Mouse (Mus musculus): ENCODE measurements at regions not wholly inside any gene's neighbourhood (a gene's known extent, or its start where the extent isn't known, plus 50 kb on each side); places are given as distances from the start of the nearest gene placed in this dataset.
"Not testable (repeated sequence)": the region's sequence is repeated elsewhere in the genome, so short reads cannot be mapped to it uniquely, and the experiment has no call there.

DNA sequence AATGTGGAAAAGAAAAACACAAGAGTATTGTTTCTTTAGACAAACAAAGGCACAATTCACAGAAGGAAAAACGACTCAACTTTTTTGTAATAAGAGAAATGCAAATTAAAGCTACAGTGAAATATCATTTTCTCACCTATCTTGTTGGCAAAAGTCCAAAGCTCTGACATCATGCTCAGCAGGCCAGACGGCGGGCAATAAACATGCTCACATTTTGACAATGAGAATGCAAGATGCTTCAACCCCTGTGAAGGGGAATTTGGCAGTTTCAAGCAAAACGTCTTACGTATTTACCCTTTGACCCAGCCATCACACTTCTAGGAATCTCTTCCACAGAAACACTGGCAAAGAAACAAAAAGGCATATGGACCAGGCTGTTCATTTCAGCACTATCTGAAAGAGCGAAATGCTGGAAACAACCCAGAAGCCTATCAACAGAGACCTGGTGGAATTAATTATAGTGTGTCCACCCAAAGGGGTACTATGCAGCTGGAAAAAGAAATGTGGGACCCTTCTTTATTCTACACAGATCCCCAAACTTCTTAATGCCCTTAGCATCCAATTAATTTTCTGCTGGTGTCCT lies 203.4 kb upstream of the 2610301B20Rik start:
- DNase-seq (ENCODE audit: low read depth in 3 of 3, low spot score in 3 of 3) = no peak
- no peak for ATAC-seq (ENCODE audit: insufficient read depth)
- WGBS (ENCODE audit: insufficient replicate concordance) = 60% methylated on average over 6 of the region's 6 CpGs

DNA sequence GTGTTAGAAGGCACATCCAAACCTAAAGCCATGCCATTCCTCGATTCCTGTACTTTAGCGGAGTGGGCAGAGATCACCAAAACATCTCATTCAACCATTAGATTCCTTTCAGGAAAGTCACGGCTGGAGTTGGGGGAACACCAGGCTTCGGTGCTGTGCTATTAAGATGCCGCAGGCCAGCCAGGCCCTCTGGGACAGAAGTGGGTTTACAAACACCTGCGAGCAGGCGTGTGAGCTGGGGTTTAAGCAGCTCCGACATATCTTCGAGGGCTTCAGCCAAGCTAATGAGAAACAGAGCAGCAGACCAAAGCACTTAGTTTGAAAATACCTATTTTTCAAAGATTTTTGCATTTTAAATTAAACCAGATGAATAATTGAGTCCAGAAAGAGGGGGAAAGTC lies 183.2 kb upstream of the 2610301B20Rik start:
- TF ChIP-seq CTCF (IDR thresholded peaks at IDR 0.05; ENCODE audit: low read depth) (no peak), EP300 (IDR thresholded peaks at IDR 0.05; ENCODE audit: low read depth) (no peak)
- Histone ChIP-seq H3K9me3 (ENCODE audit: control insufficient read depth, low read length) (no peaks in the 10 kb centered on the region), H3K36me3 (replicated peaks; ENCODE audit: control insufficient read depth, insufficient read depth, low read depth) (no peaks in the 10 kb centered on the region), H3K9ac (replicated peaks) (no peak overlapping the region), H3K4me2 (ENCODE audit: low read depth) (no peak overlapping the region), H3K27me3 (ENCODE audit: control insufficient read depth, insufficient read depth, low read length) (peaks cover 4% of the 10 kb centered on the region; the same call in 1 of the 2 replicates), H3K4me1 (replicated peaks; ENCODE audit: control insufficient read depth in 2 of 2, insufficient read depth in 2 of 2, low read length in 1 of 2) (no peaks in the 10 kb centered on the region), H3K4me3 (ENCODE audit: insufficient read depth in 1 of 2, low read depth in 2 of 2, low read length in 2 of 2) (no peak overlapping the region), H3K27ac (no peak overlapping the region)
- DNase-seq (ENCODE audit: low read depth in 3 of 3, low spot score in 3 of 3) (no peak), ATAC-seq (ENCODE audit: insufficient read depth) (no peak)
- WGBS (ENCODE audit: insufficient replicate concordance) = 74% methylated on average over 9 of the region's 9 CpGs

More for the DNA sequence above, 203.4 kb upstream of the 2610301B20Rik start:
- TF ChIP-seq CTCF (IDR thresholded peaks at IDR 0.05; ENCODE audit: low read depth) = no peak
- no peak for TF ChIP-seq EP300 (IDR thresholded peaks at IDR 0.05; ENCODE audit: low read depth)
- H3K9me3 ChIP-seq (ENCODE audit: control insufficient read depth, low read length) = no peaks in the 10 kb centered on the region
- no peak overlapping the region for H3K27ac ChIP-seq
- H3K36me3 ChIP-seq (replicated peaks; ENCODE audit: control insufficient read depth, insufficient read depth, low read depth) = no peaks in the 10 kb centered on the region
- no peak overlapping the region for H3K4me2 ChIP-seq (ENCODE audit: low read depth)
- no peaks in the 10 kb centered on the region for H3K4me1 ChIP-seq (replicated peaks; ENCODE audit: control insufficient read depth in 2 of 2, insufficient read depth in 2 of 2, low read length in 1 of 2)
- no peak overlapping the region for H3K4me3 ChIP-seq (ENCODE audit: insufficient read depth in 1 of 2, low read depth in 2 of 2, low read length in 2 of 2)
- no peak overlapping the region for H3K9ac ChIP-seq (replicated peaks)
- no peaks in the 10 kb centered on the region for H3K27me3 ChIP-seq (ENCODE audit: control insufficient read depth, insufficient read depth, low read length)

DNA sequence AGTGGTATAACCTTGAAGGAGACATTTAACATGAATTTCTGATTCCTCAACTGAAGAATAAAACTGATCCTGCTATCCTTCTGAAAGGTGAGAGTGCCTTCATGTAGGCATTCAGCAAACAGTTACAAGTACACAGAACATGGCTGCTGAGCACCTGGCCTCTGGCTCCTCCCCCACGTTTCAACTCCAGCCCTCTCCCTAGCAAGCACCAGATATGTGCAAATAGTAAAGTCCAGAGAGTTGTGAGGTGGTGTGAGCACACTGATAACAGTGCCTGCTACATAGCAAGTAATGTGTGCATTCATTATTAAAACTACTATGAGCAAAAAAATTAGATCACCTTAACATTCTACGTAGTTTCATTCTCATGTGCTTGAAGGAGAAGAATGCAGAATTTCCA lies 181.4 kb upstream of the 2610301B20Rik start:
- 0 out of 2 replicates have a peak, but pooled peaks have one; percentile 41 for ATAC-seq (ENCODE audit: insufficient read depth)
- Histone ChIP-seq H3K4me3 (ENCODE audit: insufficient read depth in 1 of 2, low read depth in 2 of 2, low read length in 2 of 2) (no peak overlapping the region), H3K9ac (replicated peaks) (no peak overlapping the region), H3K27ac (no peak overlapping the region), H3K4me1 (replicated peaks; ENCODE audit: control insufficient read depth in 2 of 2, insufficient read depth in 2 of 2, low read length in 1 of 2) (no peaks in the 10 kb centered on the region), H3K9me3 (ENCODE audit: control insufficient read depth, low read length) (no peaks in the 10 kb centered on the region), H3K27me3 (ENCODE audit: control insufficient read depth, insufficient read depth, low read length) (peaks cover 4% of the 10 kb centered on the region; the same call in 1 of the 2 replicates), H3K36me3 (replicated peaks; ENCODE audit: control insufficient read depth, insufficient read depth, low read depth) (no peaks in the 10 kb centered on the region), H3K4me2 (ENCODE audit: low read depth) (no peak overlapping the region)
- TF ChIP-seq CTCF (IDR thresholded peaks at IDR 0.05; ENCODE audit: low read depth) (no peak), EP300 (IDR thresholded peaks at IDR 0.05; ENCODE audit: low read depth) (no peak)
- no peak for DNase-seq (ENCODE audit: low read depth in 3 of 3, low spot score in 3 of 3)
- 48% methylated on average over 2 of the region's 2 CpGs for WGBS (ENCODE audit: insufficient replicate concordance)

DNA sequence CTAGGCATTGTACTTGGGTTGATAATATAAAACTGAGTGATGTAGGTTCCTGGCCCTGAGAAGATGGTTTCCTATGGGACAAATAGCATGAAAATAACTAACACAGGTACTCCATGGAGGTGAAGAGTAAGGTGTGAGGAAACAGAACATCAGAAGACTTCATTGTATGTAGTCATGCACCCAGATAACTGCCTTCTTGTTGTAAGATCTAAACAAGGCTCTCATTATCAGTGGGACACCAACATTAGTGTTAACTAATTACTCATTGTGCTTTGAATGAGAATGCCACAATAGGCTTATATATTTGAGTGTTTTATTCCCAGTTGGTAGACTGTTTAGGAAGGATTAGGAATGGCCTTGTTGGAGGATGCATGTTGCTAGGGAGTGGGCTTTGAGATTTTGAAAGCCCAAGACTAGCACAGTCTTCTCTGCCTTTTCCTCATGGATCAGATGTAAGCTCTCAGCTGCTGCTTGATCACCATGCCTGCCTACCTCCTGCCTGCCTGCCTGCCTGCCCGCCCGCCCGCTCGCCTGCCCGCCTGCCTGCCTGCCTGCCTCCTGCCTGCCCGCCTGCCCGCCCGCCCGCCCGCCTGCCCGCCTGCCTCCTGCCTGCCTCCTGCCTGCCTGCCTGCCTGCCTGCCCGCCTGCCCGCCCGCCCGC lies 180.7 kb upstream of the 2610301B20Rik start:
- DNase-seq (ENCODE audit: low read depth in 3 of 3, low spot score in 3 of 3) = no peak
- H3K4me3 ChIP-seq (ENCODE audit: insufficient read depth in 1 of 2, low read depth in 2 of 2, low read length in 2 of 2) = no peak overlapping the region
- no peak overlapping the region for H3K9ac ChIP-seq (replicated peaks)
- WGBS (ENCODE audit: insufficient replicate concordance) = 32% methylated on average over 8 of the region's 15 CpGs
- no peaks in the 10 kb centered on the region for H3K9me3 ChIP-seq (ENCODE audit: control insufficient read depth, low read length)
- no peaks in the 10 kb centered on the region for H3K4me1 ChIP-seq (replicated peaks; ENCODE audit: control insufficient read depth in 2 of 2, insufficient read depth in 2 of 2, low read length in 1 of 2)
- H3K27me3 ChIP-seq (ENCODE audit: control insufficient read depth, insufficient read depth, low read length) = peaks cover 4% of the 10 kb centered on the region; the same call in 1 of the 2 replicates
- no peak for TF ChIP-seq EP300 (IDR thresholded peaks at IDR 0.05; ENCODE audit: low read depth)
- no peak for TF ChIP-seq CTCF (IDR thresholded peaks at IDR 0.05; ENCODE audit: low read depth)
- no peak overlapping the region for H3K4me2 ChIP-seq (ENCODE audit: low read depth)
- no peak for ATAC-seq (ENCODE audit: insufficient read depth)
- H3K36me3 ChIP-seq (replicated peaks; ENCODE audit: control insufficient read depth, insufficient read depth, low read depth) = no peaks in the 10 kb centered on the region
- no peak overlapping the region for H3K27ac ChIP-seq

DNA sequence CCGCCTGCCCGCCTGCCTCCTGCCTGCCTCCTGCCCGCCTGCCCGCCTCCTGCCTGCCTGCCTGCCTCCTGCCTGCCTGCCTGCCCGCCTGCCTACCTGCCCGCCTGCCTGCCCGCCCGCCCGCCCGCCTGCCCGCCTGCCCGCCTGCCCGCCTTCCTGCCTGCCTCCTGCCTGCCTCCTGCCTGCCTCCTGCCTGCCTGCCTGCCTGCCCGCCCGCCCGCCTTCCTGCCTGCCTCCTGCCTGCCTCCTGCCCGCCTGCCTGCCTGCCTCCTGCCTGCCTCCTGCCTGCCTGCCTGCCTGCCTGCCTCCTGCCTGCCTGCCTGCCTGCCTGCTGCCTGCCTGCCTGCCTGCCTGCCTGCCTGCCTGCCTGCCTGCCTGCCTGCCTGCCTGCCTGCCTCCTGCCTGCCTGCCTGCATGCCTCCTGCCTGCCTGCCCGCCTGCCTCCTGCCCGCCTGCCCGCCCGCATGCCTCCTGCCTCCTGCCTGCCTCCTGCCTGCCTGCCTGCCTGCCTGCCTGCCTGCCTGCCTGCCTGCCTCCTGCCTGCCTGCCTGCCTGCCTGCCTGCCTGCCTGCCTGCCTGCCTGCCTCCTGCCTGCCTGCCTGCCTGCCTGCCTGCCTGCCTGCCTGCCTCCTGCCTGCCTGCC lies 180.1 kb upstream of the 2610301B20Rik start:
- H3K4me3 ChIP-seq (ENCODE audit: insufficient read depth in 1 of 2, low read depth in 2 of 2, low read length in 2 of 2); H3K4me2 ChIP-seq (ENCODE audit: low read depth): not testable (repeated sequence)
- WGBS (ENCODE audit: insufficient replicate concordance) = 17% methylated on average over 12 of the region's 21 CpGs

More for the DNA sequence above, 180.1 kb upstream of the 2610301B20Rik start:
- H3K4me1 ChIP-seq (replicated peaks; ENCODE audit: control insufficient read depth in 2 of 2, insufficient read depth in 2 of 2, low read length in 1 of 2); H3K36me3 ChIP-seq (replicated peaks; ENCODE audit: control insufficient read depth, insufficient read depth, low read depth); H3K27ac ChIP-seq; ATAC-seq (ENCODE audit: insufficient read depth); H3K27me3 ChIP-seq (ENCODE audit: control insufficient read depth, insufficient read depth, low read length); H3K9ac ChIP-seq (replicated peaks); DNase-seq (ENCODE audit: low read depth in 3 of 3, low spot score in 3 of 3); H3K9me3 ChIP-seq (ENCODE audit: control insufficient read depth, low read length): not testable (repeated sequence)
